Mouse (Mus musculus) kidney, postnatal 14 days (tissue): ENCODE measurements at regions not wholly inside any gene's neighbourhood (a gene's known extent, or its start where the extent isn't known, plus 50 kb on each side); places are given as distances from the start of the nearest gene placed in this dataset.

Source experiments
- DNase-seq: peaks from one replicate; pipeline ENCODE4 v3.0.0; 2022; ENCODE audit warnings: mixed read lengths

- DNase-seq, result no peak
Observed at GRCm38 (mm10) chr8:89903346-89903745, 444.8 kb downstream of the Tox3 start.

DNA sequence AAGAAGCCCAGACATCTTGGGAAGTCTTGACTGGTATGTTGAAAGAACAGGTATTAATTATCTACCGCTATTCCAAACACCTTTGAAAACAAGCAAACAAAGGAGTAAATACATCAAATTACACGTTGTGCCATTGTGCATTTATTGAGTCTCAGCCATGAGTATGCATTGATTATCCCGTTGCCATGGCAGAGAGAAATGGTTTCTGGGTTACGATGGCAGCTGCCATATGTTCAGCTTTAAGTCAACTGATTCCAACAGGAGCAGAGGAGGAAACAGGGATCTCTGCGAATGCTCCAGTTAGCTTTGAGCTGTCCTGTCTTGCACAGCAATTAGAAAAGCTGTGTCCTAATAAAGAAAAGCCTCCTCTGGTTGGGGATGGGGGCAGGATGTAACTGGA is 475.4 kb downstream of the Tox3 start:
- no peak for DNase-seq

DNA sequence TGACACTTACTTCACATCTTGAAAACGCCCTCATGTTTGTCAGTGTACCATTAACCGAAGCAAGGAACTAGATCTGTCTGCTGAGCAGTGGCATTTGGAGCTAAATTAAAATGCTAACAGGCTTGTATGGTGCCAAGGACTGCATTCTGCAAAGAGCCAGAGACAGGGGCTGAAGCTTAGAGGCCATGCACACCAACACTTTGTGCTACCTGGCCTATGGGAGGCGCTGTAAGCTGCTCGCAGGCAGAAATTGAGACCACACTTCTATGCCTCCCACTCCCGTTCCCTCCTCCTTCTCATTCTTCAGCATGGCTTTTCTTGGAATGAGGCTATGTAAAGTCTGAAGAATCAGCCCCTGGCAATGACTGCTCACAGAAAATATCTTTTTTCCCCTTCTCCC is 476.2 kb downstream of the Tox3 start:
- DNase-seq, result no peak

GRCm38 (mm10) chr8:89859813-89860212 is 488.3 kb downstream of the Tox3 start:
- DNase-seq, result no peak

DNA sequence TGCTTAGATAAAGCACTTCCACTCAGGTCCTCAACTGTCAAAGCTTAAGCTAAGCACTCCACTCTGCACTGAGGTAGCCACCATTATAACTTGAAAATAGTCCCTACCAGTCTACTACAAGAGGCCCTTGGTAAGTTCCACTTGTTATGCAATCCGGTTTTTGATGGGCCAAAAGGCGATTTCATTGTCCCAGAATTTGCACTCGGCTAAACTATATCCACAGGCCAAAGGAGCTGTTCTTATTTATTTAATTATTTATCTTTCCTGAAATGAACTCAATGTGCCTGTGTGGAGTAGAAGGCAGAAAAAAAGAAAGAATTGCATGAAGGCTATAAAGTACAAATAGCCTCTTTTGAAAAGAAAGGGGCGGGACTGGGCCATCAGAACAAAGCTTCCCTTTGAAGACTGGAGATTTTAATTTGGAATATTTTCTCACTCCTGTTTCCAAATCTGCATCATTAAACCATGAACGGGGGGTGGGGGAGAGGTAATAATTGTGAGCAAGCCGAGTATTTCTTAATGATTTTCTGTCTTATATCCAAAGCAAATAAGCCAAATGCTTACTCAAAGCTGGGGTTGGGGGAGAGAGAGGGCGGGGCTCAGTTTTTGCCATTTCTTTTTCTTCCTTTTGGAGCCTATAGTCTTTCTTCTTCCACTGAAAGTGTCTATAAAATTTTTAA is 489.3 kb downstream of the Tox3 start:
- no peak for DNase-seq

GRCm38 (mm10) chr8:89855556-89855955 is 492.6 kb downstream of the Tox3 start:
- no peak for DNase-seq

GRCm38 (mm10) chr8:89850209-89850796 is 497.8 kb downstream of the Tox3 start:
- DNase-seq, result peak; percentile 56

GRCm38 (mm10) chr8:89849416-89850208 is 498.5 kb downstream of the Tox3 start:
- peak; percentile 48 for DNase-seq

GRCm38 (mm10) chr8:89838494-89838893 is 509.6 kb downstream of the Tox3 start:
- peak; percentile 2 for DNase-seq

DNA sequence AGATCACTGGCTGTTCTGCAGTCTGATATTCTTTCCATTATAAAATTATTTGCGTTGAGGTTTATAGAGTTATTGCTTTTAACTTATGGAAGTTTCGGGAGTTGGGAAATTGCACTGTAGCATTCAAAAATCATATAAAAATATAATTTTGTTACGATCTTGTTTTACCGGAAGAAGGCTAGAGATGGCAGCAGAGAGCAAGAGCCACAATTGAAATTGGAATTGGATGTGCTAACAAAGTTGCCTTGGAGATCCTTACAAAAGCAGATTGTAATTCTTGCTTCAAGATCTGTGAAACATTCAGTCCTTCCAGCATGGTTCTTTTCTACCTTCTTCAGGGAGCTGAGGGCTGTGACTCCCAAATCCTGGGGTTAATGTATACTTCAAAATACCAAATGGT is 514.4 kb downstream of the Tox3 start:
- no peak for DNase-seq

DNA sequence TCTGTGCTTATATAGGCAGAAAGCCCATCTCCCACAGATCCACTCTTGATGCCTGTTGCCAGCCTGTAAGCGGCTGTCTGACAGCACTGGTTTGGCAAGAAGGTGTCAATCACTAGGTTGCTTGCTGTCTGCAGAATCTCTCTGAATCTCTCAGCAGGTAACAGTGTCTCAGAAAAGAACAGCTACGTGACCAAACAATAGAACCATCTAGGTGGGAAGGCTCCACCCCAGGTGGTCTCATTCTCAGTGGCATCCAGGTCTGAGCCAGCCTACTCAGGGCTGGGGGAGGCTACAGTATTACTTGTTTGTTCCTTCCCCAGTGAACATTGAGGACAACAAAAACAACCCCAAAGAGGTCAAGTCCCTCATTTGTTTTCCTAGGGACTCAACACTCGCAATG is 523.6 kb downstream of the Tox3 start:
- no peak for DNase-seq

- no peak for DNase-seq
Observed at GRCm38 (mm10) chr8:89823631-89824030, 524.5 kb downstream of the Tox3 start.

- DNase-seq, result no peak
Observed at GRCm38 (mm10) chr8:89812036-89812711, 536.0 kb downstream of the Tox3 start.

DNA sequence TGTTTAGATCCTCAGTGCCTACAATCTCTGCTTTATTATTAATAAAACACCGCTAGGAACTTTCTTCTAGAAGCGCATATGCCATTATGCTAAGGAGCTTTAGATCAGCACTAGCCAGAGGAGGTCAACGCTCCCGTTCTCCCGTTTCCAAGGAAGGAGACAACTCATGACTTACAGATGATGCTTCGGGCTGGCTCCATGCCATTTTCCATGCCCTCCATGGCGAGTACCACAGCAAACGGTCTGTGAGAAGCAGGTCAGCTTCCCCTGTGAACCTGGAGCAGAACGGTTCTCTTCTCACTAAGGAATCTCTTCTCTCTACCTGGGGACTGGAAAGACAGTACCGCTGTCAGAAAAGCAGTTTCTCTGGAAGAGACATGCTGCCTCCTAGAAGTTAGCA is 559.8 kb downstream of the Tox3 start:
- no peak for DNase-seq

- peak; percentile 45 for DNase-seq
Observed at GRCm38 (mm10) chr8:89787050-89787905, 560.9 kb downstream of the Tox3 start.

DNA sequence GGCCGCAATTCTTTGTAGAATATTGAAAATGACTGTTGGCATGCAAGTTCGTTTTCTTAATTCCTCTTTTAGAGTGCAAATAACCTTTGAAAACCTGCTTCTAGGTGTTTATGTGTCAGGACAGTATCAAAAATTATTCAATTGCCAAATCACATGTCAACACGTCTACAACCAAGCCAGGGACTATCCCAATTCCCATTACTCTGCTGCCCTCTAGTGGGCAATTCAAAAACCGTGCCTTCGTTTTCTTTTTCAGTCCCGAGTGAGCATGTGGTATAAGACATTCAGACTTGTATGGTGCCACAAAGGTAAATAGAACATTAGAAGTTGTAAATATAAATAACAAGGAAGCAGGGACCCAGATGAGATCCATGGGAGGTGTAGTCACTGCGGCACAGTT is 563.1 kb downstream of the Tox3 start:
- DNase-seq, result peak; percentile 80

DNA sequence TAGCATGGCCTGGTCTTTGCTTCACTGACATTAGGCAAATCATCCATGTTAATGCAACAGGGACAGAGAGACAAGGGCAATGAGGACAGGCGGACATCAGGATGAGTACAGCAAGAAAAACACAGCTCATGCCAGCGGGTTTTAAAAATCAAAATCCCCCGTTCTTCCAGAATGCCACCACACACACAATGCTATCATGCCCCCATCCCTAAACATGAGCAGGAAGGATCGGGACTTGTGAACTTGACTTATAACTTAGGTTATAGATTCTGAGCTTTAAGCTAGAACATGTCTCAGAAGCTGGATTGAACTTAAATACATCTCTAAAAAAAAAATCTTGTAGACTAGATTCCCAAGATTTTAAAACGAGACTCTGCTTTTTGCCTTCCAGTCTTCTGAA is 564.8 kb downstream of the Tox3 start:
- DNase-seq, result no peak

- DNase-seq, result no peak
Observed at GRCm38 (mm10) chr8:89766387-89766786, 581.8 kb downstream of the Tox3 start.

DNA sequence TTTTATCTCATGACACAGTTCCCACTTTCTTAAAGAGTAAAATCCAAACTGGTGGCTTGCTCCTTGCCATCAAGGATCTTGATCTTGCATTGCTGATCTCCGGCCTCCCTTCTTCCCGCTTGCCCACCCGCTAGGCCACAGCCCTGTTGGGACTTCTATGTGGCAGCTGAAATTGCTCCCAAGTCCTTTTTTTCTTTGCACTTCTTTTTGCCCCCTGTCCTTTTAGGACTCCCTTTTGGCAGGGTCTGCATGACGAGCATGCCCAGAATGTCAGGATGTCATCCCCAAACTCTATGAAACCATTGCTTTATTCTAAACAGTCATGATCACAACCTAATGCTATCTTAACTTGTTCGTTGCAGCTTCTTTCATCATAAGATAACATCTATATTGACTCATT is 588.6 kb downstream of the Tox3 start:
- no peak for DNase-seq

DNA sequence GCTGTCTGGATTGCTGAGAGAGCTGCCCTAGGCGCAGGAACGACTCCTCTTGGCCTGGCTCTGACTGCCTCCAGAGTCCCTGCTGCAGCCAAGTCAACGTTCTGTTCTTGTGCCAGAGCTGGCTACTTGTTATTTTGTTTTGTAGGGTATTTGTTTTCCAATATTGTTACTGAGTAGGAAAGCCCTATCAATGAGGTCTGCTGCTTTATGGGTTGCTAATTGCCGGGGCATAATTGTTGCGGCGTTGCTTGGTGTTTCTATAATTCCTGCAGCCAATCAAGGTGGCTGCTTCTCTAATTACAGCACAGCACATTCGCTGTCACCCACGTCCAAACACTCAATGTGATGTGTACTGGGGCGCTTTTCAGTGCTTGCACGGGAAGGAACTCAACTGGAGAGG is 589.4 kb downstream of the Tox3 start:
- DNase-seq, result no peak

DNA sequence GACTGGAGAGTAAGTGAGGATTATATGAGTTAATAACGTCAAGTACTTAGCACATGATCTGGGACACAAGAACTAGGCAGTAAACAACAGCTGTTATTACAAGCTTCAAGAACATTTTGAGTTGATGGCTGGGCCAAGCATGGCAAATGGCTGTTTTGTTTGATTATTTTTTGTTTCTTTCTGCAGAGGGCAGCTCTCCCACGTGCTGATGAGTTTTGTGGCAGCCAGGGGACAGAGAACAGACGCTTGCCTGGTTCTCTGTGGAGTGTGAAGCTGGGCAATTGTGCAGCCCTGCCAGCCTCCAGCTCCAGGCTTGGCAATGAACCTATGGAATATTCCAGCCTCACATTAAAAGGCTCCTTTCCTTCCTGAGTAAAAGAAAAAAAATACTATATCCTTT is 592.2 kb downstream of the Tox3 start:
- peak; percentile 12 for DNase-seq

DNA sequence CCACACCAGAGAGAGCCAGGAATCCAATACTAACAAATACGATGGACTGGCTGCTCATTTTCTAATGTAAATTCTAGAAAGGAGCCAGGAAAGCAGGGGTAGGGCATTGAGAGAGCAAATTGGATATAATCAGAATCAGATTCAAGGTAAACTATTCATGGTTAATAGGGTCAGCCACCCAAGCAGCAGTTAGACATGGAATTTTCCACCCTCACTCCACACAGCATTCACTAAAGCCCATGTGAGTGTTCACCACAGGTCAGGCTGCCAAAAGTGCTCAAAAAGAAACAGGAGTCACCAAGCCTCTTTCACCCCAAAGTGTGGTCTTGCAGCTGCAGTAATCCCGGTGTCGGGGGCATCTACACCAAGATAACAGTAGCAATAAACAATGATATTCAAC is 596.9 kb downstream of the Tox3 start:
- DNase-seq, result peak; percentile 27

GRCm38 (mm10) chr8:89747726-89748125 is 600.4 kb downstream of the Tox3 start:
- DNase-seq, result no peak
